Mouse (Mus musculus): ENCODE results near the gene Fig4. TPM values are rescaled to one million over a fixed set of nuclear protein-coding genes. Genes with fewer than 3 reads are reported as not detected.

Fig4 gene
- polyA plus RNA-seq, 1 experiment from 2014 or later: 14.9 TPM

GRCm38 (mm10) chr10:41209538-41209937 lies 93.5 kb downstream of the Fig4 start:
- Histone ChIP-seq H3K9ac (ENCODE audit: low read length) (no peak overlapping the region), H3K27me3 (ENCODE audit: control insufficient read depth, insufficient read depth, low read length) (no peaks in the 10 kb centered on the region), H3K36me3 (ENCODE audit: control insufficient read depth, insufficient read depth, low read length) (no peaks in the 10 kb centered on the region), H3K4me2 (ENCODE audit: low read depth, low read length) (no peak overlapping the region), H3K4me3 (replicated peaks; ENCODE audit: low read length) (no peak overlapping the region), H3K4me1 (ENCODE audit: control insufficient read depth, insufficient read depth, low read length) (no peaks in the 10 kb centered on the region; the same call in 1 of the 2 replicates), H3K9me3 (replicated peaks; ENCODE audit: control insufficient read depth, low read length) (no peaks in the 10 kb centered on the region), H3K27ac (ENCODE audit: low read length) (no peak overlapping the region)
- no peak for ATAC-seq (ENCODE audit: insufficient read depth, low FRiP score)
- 49% methylated on average over 4 of the region's 4 CpGs for WGBS

DNA sequence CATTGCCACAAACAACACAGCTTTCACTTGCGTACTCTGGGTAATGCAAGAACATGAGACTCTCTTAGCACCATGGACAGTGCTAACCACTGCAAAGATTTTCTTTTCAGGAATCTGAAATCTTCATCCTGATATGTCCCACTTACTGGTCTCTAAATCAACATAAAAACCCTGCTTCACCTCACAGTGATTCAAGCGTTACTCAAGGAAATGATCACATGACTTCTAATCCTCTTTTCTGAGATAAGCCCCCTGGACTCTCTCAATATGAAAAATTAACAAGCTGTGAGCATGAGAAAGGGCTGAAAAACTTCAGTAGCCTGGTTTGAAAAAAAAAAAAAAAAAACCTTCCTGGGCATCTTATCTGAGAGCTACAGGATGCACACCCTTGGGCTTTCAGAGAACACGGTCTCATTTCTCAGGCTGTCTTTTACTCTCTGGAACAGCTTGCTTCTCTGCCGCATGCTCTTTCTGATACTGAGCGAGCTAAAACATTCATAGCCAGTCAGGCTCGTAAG lies 94.1 kb downstream of the Fig4 start:
- H3K9ac ChIP-seq (ENCODE audit: low read length): no peak overlapping the region
- no peak overlapping the region for H3K4me2 ChIP-seq (ENCODE audit: low read depth, low read length)
- H3K36me3 ChIP-seq (ENCODE audit: control insufficient read depth, insufficient read depth, low read length): no peaks in the 10 kb centered on the region
- 62% methylated on average over 6 of the region's 6 CpGs for WGBS
- ATAC-seq (ENCODE audit: insufficient read depth, low FRiP score): no peak
- H3K4me3 ChIP-seq (replicated peaks; ENCODE audit: low read length): no peak overlapping the region
- no peaks in the 10 kb centered on the region; the same call in 1 of the 2 replicates for H3K4me1 ChIP-seq (ENCODE audit: control insufficient read depth, insufficient read depth, low read length)
- H3K9me3 ChIP-seq (replicated peaks; ENCODE audit: control insufficient read depth, low read length): no peaks in the 10 kb centered on the region
- H3K27me3 ChIP-seq (ENCODE audit: control insufficient read depth, insufficient read depth, low read length): no peaks in the 10 kb centered on the region
- H3K27ac ChIP-seq (ENCODE audit: low read length): no peak overlapping the region

GRCm38 (mm10) chr10:41205647-41206046 lies 97.4 kb downstream of the Fig4 start:
- Histone ChIP-seq H3K4me3 (replicated peaks; ENCODE audit: low read length) (no peak overlapping the region), H3K9ac (ENCODE audit: low read length) (no peak overlapping the region), H3K4me1 (ENCODE audit: control insufficient read depth, insufficient read depth, low read length) (no peaks in the 10 kb centered on the region; the same call in 1 of the 2 replicates), H3K36me3 (ENCODE audit: control insufficient read depth, insufficient read depth, low read length) (no peaks in the 10 kb centered on the region), H3K4me2 (ENCODE audit: low read depth, low read length) (no peak overlapping the region), H3K27ac (ENCODE audit: low read length) (no peak overlapping the region), H3K9me3 (replicated peaks; ENCODE audit: control insufficient read depth, low read length) (no peaks in the 10 kb centered on the region), H3K27me3 (ENCODE audit: control insufficient read depth, insufficient read depth, low read length) (no peaks in the 10 kb centered on the region)
- ATAC-seq (ENCODE audit: insufficient read depth, low FRiP score): no peak
- WGBS: 51% methylated on average over 2 of the region's 2 CpGs

DNA sequence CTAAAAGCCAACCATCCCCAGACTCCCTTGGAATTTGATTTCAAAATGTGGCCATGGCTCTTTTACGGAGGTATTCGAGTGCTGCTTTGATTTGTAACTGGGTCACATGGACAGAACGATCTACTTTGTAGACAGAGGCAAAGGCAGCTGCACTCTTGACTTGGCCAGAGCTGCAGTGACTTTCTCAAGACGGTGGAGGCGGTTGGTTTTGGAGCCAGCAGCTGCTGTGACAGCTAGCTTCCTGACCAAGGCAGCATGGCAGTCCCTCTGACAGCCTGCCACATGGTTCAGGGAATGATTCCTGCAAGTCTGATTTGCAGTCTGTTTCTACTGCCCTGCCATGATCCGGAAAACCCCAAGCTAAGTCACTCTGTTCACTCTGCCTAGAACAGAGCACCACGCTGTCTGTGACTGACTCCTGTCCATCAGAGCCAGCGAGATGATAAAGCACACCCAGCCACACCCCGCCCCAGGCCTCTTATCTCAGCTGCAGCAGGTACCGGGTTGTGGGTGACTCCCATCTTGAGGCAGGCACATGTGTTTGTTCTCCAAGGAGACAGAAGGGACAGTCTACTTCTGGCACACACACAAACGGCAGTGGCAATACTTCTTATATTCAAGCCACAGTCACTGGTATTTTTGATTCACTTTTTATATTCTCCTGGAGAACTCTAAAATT lies 98.3 kb downstream of the Fig4 start:
- Histone ChIP-seq H3K4me3 (replicated peaks; ENCODE audit: low read length) (no peak overlapping the region), H3K9me3 (replicated peaks; ENCODE audit: control insufficient read depth, low read length) (no peaks in the 10 kb centered on the region), H3K27ac (ENCODE audit: low read length) (no peak overlapping the region), H3K9ac (ENCODE audit: low read length) (no peak overlapping the region), H3K4me2 (ENCODE audit: low read depth, low read length) (no peak overlapping the region), H3K27me3 (ENCODE audit: control insufficient read depth, insufficient read depth, low read length) (no peaks in the 10 kb centered on the region), H3K4me1 (ENCODE audit: control insufficient read depth, insufficient read depth, low read length) (no peaks in the 10 kb centered on the region; the same call in 1 of the 2 replicates), H3K36me3 (ENCODE audit: control insufficient read depth, insufficient read depth, low read length) (no peaks in the 10 kb centered on the region)
- 50% methylated on average over 11 of the region's 11 CpGs for WGBS
- ATAC-seq (ENCODE audit: insufficient read depth, low FRiP score): peak; percentile 80; the same call in 1 of the 2 replicates

DNA sequence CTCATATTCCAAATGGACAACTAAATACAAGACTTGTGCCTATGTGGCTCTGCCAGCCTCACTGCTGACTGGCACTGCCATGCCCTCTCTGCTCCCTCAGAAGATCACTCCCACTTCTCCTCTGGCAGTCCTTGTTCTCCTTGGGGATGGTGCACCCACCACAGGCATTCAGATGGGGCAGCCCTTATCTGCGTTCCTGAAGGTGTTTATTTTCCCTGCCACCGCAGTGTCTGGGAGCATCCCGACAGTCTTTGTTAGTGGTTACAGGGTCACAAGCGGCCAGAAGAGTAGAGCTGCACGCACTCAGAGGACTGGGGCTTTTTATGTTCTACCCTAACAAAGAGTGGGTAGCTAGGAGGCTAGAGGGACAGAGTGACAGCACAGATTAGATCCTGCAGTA lies 98.9 kb downstream of the Fig4 start:
- Histone ChIP-seq H3K4me1 (ENCODE audit: control insufficient read depth, insufficient read depth, low read length) (no peaks in the 10 kb centered on the region; the same call in 1 of the 2 replicates), H3K27me3 (ENCODE audit: control insufficient read depth, insufficient read depth, low read length) (no peaks in the 10 kb centered on the region), H3K4me2 (ENCODE audit: low read depth, low read length) (no peak overlapping the region), H3K27ac (ENCODE audit: low read length) (no peak overlapping the region), H3K4me3 (replicated peaks; ENCODE audit: low read length) (no peak overlapping the region), H3K9ac (ENCODE audit: low read length) (no peak overlapping the region), H3K36me3 (ENCODE audit: control insufficient read depth, insufficient read depth, low read length) (no peaks in the 10 kb centered on the region), H3K9me3 (replicated peaks; ENCODE audit: control insufficient read depth, low read length) (no peaks in the 10 kb centered on the region)
- no peak for ATAC-seq (ENCODE audit: insufficient read depth, low FRiP score)
- WGBS: 24% methylated on average over 5 of the region's 5 CpGs

DNA sequence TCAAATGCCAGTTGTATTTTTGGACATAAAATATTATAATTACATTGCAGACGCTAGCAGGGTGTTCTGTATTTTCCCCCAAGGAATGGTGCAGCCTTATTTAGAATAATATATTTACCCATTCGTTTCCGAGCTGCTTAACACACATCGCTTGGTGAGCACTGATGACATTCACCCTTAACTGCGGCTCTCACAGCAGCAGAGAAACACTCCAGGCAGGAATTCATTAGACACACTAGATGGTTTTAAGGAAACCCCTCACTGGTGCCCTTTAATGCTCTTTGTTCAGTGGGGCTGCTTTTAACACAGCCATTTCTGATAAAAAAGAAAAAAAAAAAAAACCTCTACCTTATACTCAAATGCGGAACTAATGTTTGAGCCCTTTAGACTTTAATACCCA lies 104.3 kb downstream of the Fig4 start:
- H3K4me2 ChIP-seq (ENCODE audit: low read depth, low read length): no peak overlapping the region
- H3K4me3 ChIP-seq (replicated peaks; ENCODE audit: low read length): no peak overlapping the region
- H3K27me3 ChIP-seq (ENCODE audit: control insufficient read depth, insufficient read depth, low read length): no peaks in the 10 kb centered on the region
- no peak overlapping the region for H3K9ac ChIP-seq (ENCODE audit: low read length)
- no peaks in the 10 kb centered on the region for H3K9me3 ChIP-seq (replicated peaks; ENCODE audit: control insufficient read depth, low read length)
- ATAC-seq (ENCODE audit: insufficient read depth, low FRiP score): no peak
- H3K27ac ChIP-seq (ENCODE audit: low read length): no peak overlapping the region
- no peaks in the 10 kb centered on the region for H3K4me1 ChIP-seq (ENCODE audit: control insufficient read depth, insufficient read depth, low read length)
- WGBS: 80% methylated on average over 6 of the region's 6 CpGs
- H3K36me3 ChIP-seq (ENCODE audit: control insufficient read depth, insufficient read depth, low read length): no peaks in the 10 kb centered on the region

DNA sequence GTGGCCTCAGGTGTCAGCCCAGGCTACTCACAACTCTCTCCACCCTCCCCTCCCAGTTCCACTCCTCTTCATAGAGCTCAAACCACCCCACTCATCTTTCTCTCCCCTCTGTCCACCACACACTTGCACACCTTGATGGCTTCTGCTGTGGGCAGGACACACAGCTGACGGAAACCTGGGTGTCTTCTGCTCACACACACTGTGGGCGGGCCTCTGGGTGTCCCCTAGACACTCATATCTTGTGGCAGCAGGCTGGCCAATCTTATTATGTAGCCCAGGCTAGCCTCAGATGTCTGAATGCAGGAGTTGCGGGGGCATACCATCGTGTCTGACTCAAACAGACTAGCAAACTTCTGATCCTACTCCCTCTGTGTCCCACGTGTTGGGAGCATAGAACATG lies 105.3 kb downstream of the Fig4 start:
- no peaks in the 10 kb centered on the region for H3K27me3 ChIP-seq (ENCODE audit: control insufficient read depth, insufficient read depth, low read length)
- ATAC-seq (ENCODE audit: insufficient read depth, low FRiP score): no peak; the same call in 1 of the 2 replicates
- WGBS: 89% methylated on average over 5 of the region's 5 CpGs
- H3K4me1 ChIP-seq (ENCODE audit: control insufficient read depth, insufficient read depth, low read length): no peaks in the 10 kb centered on the region
- no peak overlapping the region for H3K4me3 ChIP-seq (replicated peaks; ENCODE audit: low read length)
- H3K9ac ChIP-seq (ENCODE audit: low read length): no peak overlapping the region
- no peaks in the 10 kb centered on the region for H3K36me3 ChIP-seq (ENCODE audit: control insufficient read depth, insufficient read depth, low read length)
- no peak overlapping the region for H3K4me2 ChIP-seq (ENCODE audit: low read depth, low read length)
- H3K9me3 ChIP-seq (replicated peaks; ENCODE audit: control insufficient read depth, low read length): no peaks in the 10 kb centered on the region
- H3K27ac ChIP-seq (ENCODE audit: low read length): no peak overlapping the region

DNA sequence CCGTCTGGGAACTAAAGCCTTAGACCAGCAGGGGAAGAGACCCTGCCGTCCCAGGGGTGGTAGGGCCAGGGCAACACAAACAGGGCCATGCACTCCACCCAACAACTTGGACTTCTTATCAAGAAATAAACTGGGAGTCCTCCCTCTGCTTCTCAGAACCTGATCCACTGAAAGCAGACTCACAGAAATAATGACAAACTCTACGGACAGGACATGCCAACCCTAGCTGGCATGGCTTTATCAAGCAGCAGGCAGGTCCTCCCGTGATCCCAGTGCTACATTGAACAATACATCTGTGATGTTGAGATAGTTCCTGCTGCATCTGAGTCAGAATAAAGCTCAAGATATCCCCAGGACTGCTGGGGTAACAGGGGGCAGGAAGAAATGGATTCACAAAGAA lies 106.8 kb downstream of the Fig4 start:
- no peak for ATAC-seq (ENCODE audit: insufficient read depth, low FRiP score)

DNA sequence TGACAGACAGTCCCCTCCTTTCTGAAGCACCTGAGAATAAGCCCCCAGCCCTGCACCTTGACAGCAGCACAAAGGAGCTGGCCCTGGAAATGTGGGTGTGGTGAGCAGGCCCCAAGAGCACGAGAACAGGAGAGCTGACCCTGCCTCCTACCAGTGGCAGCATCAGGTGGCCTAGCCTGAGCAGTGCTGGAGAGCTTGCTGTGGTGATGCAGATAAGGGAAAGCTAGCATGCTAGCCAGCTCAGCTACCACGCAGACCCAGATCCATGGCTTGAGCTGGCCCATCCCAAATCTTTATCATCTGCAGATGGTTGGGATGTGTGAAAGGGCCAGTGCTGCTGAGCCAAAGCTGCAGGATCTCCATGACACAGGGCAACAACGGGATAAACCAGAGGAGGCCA lies 113.7 kb downstream of the Fig4 start:
- Histone ChIP-seq H3K9me3 (replicated peaks; ENCODE audit: control insufficient read depth, low read length) (no peaks in the 10 kb centered on the region), H3K4me1 (ENCODE audit: control insufficient read depth, insufficient read depth, low read length) (no peaks in the 10 kb centered on the region), H3K4me3 (replicated peaks; ENCODE audit: low read length) (no peak overlapping the region), H3K27me3 (ENCODE audit: control insufficient read depth, insufficient read depth, low read length) (no peaks in the 10 kb centered on the region), H3K27ac (ENCODE audit: low read length) (no peak overlapping the region), H3K9ac (ENCODE audit: low read length) (no peak overlapping the region), H3K36me3 (ENCODE audit: control insufficient read depth, insufficient read depth, low read length) (no peaks in the 10 kb centered on the region), H3K4me2 (ENCODE audit: low read depth, low read length) (no peak overlapping the region)
- peak; percentile 25; the same call in 1 of the 2 replicates for ATAC-seq (ENCODE audit: insufficient read depth, low FRiP score)
- WGBS: 70% methylated on average over 3 of the region's 3 CpGs

More for the DNA sequence above, 106.8 kb downstream of the Fig4 start:
- H3K4me1 ChIP-seq (ENCODE audit: control insufficient read depth, insufficient read depth, low read length): no peaks in the 10 kb centered on the region
- H3K4me3 ChIP-seq (replicated peaks; ENCODE audit: low read length): no peak overlapping the region
- H3K9me3 ChIP-seq (replicated peaks; ENCODE audit: control insufficient read depth, low read length): no peaks in the 10 kb centered on the region
- WGBS: 74% methylated on average over 4 of the region's 4 CpGs
- no peaks in the 10 kb centered on the region for H3K36me3 ChIP-seq (ENCODE audit: control insufficient read depth, insufficient read depth, low read length)
- H3K27ac ChIP-seq (ENCODE audit: low read length): no peak overlapping the region; the same call in 1 of the 2 replicates
- no peaks in the 10 kb centered on the region for H3K27me3 ChIP-seq (ENCODE audit: control insufficient read depth, insufficient read depth, low read length)
- H3K9ac ChIP-seq (ENCODE audit: low read length): no peak overlapping the region
- H3K4me2 ChIP-seq (ENCODE audit: low read depth, low read length): no peak overlapping the region
